Mouse (Mus musculus) embryonic facial prominence, embryonic 15.5 days (tissue): ENCODE data around the gene Siglecf. TPM values are rescaled to one million over a fixed set of nuclear protein-coding genes. Genes with fewer than 3 reads are reported as not detected.

Experiments
- ATAC-seq: fragments of 200-750 bp; cut with Nextera tagmentation; 2 replicates; pipeline ENCODE4 v1.8.0; 2017; ENCODE audit warnings: low read depth, moderate TSS enrichment; ENCODE audit not compliant: insufficient number of reproducible peaks, low FRiP score, low TSS enrichment
- H3K27ac ChIP-seq: fragments of 300-500 bp; sonication (generic); replicated peaks from 2 replicates; pipeline ENCODE4 v1.5.1; 2015; ENCODE audit warnings: mild to moderate bottlenecking, inconsistent platforms
- H3K27me3 ChIP-seq: fragments of 300-500 bp; sonication (generic); 2 replicates; pipeline ENCODE4 v1.6.1; 2015; ENCODE audit warnings: inconsistent platforms
- H3K36me3 ChIP-seq: fragments of 300-500 bp; sonication (generic); 2 replicates; pipeline ENCODE4 v1.6.1; 2015; ENCODE audit warnings: mild to moderate bottlenecking, inconsistent platforms
- H3K4me1 ChIP-seq: fragments of 300-500 bp; sonication (generic); 2 replicates; pipeline ENCODE4 v1.6.1; 2015; ENCODE audit warnings: inconsistent platforms
- H3K4me2 ChIP-seq: fragments of 300-500 bp; sonication (generic); replicated peaks from 2 replicates; pipeline ENCODE4 v1.6.1; 2015; ENCODE audit warnings: mild to moderate bottlenecking, inconsistent platforms
- H3K4me3 ChIP-seq: fragments of 300-500 bp; sonication (generic); replicated peaks from 2 replicates; pipeline ENCODE4 v1.5.1; 2015; ENCODE audit warnings: mild to moderate bottlenecking, inconsistent platforms
- H3K9ac ChIP-seq: fragments of 300-500 bp; sonication (generic); 2 replicates; pipeline ENCODE4 v1.6.1; 2015; ENCODE audit warnings: inconsistent platforms
- H3K9me3 ChIP-seq: fragments of 300-500 bp; sonication (generic); replicated peaks from 2 replicates; pipeline ENCODE4 v1.6.1; 2016; ENCODE audit warnings: inconsistent platforms
- WGBS: fragments of 180-500 bp; shearing (Covaris S2); methylation state at CpG from one replicate; pipeline ENCODE4 v1.1.7; 2015; 5-methylcytosine and 5-hydroxymethylcytosine counted together
- polyA plus RNA-seq: library from polyadenylated mRNA; unstranded; fragments of >200 nt; fragmentation: Nextera tagmentation; extraction: Ambion mirVana; gene quantifications from 2 replicates; pipeline ENCODE4 v1.2.1, GENCODE M21; 2015

Siglecf gene
- polyA plus RNA-seq, 1 experiment from 2014 or later: 0.21 TPM

GRCm38 (mm10) chr7:43378226-43378625 is 27.1 kb downstream of the Siglecf start:
- no peak overlapping the region for H3K4me3 ChIP-seq
- WGBS: 11% methylated on average over 5 of the region's 5 CpGs
- no peaks in the 10 kb centered on the region for H3K27me3 ChIP-seq
- H3K4me1 ChIP-seq: no peaks in the 10 kb centered on the region
- no peak overlapping the region for H3K27ac ChIP-seq
- no peaks in the 10 kb centered on the region for H3K36me3 ChIP-seq
- ATAC-seq: no peak
- no peak overlapping the region for H3K9ac ChIP-seq
- no peaks in the 10 kb centered on the region for H3K9me3 ChIP-seq
- H3K4me2 ChIP-seq: no peak overlapping the region

DNA sequence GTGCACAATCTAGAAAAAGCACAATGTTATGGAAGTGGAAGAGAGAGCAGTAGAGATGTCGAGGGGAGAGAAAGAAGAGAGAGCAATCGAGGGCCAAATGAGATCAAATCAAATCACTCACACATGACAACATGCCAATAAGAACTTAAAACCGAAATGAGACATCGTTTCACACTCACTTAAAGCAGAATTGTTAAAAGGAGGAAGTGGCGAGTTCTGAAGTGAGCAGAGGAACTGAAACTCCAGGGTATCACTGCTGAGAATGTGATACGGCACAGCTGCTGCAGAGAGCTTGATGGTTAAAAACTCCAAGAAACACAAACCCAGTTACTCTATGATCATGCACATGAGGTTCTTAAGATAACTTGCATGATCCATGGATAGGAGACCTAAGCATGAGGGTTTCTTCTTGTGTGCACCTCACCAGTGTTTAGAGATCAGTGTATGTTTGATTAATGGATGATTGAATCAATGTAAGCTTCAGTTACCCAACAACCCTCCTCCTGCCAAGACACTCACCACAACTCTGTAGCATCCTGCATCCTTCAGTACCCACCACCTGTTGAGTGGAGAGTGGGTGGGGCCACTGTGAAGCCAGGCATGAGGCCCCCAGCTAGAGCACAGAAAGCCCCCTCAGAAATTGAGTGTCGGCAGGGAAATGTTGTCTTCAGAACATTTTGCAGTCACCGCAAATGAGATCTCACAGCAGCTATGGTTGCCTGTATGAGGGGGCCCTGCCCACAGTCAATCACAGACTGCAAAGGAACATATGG is 41.4 kb downstream of the Siglecf start:
- Histone ChIP-seq H3K4me3 (no peak overlapping the region), H3K27me3 (no peaks in the 10 kb centered on the region), H3K27ac (no peak overlapping the region), H3K36me3 (no peaks in the 10 kb centered on the region), H3K9ac (no peak overlapping the region), H3K4me1 (no peaks in the 10 kb centered on the region), H3K9me3 (no peaks in the 10 kb centered on the region), H3K4me2 (no peak overlapping the region)
- WGBS: 72% methylated on average over 8 of the region's 8 CpGs
- ATAC-seq: no peak

- H3K27me3 ChIP-seq: no peaks in the 10 kb centered on the region
- H3K9ac ChIP-seq: no peak overlapping the region
- WGBS: 82% methylated on average over 2 of the region's 2 CpGs
- H3K9me3 ChIP-seq: no peaks in the 10 kb centered on the region
- ATAC-seq: no peak
- no peak overlapping the region for H3K4me2 ChIP-seq
- H3K4me3 ChIP-seq: no peak overlapping the region
- H3K27ac ChIP-seq: no peak overlapping the region
- H3K4me1 ChIP-seq: no peaks in the 10 kb centered on the region
- no peaks in the 10 kb centered on the region for H3K36me3 ChIP-seq
Measured at GRCm38 (mm10) chr7:43399501-43399900, 48.4 kb downstream of the Siglecf start.

- WGBS: 38% methylated on average over 2 of the region's 2 CpGs
- no peak overlapping the region for H3K4me2 ChIP-seq
Measured at GRCm38 (mm10) chr7:43402718-43403117, 51.6 kb downstream of the Siglecf start.

GRCm38 (mm10) chr7:43407573-43407972 is 56.4 kb downstream of the Siglecf start:
- ATAC-seq: no peak
- H3K4me3 ChIP-seq: no peak overlapping the region
- no peak overlapping the region for H3K9ac ChIP-seq
- H3K27ac ChIP-seq: no peak overlapping the region
- H3K4me1 ChIP-seq: no peaks in the 10 kb centered on the region
- no peaks in the 10 kb centered on the region for H3K9me3 ChIP-seq
- WGBS: 77% methylated on average over 3 of the region's 3 CpGs
- no peaks in the 10 kb centered on the region for H3K36me3 ChIP-seq
- H3K27me3 ChIP-seq: no peaks in the 10 kb centered on the region
- H3K4me2 ChIP-seq: no peak overlapping the region

More at GRCm38 (mm10) chr7:43402718-43403117, 51.6 kb downstream of the Siglecf start:
- no peak overlapping the region for H3K27ac ChIP-seq
- no peaks in the 10 kb centered on the region for H3K27me3 ChIP-seq
- no peak overlapping the region for H3K4me3 ChIP-seq
- no peak for ATAC-seq
- no peak overlapping the region for H3K9ac ChIP-seq
- no peaks in the 10 kb centered on the region for H3K36me3 ChIP-seq
- H3K9me3 ChIP-seq: no peaks in the 10 kb centered on the region
- no peaks in the 10 kb centered on the region for H3K4me1 ChIP-seq

DNA sequence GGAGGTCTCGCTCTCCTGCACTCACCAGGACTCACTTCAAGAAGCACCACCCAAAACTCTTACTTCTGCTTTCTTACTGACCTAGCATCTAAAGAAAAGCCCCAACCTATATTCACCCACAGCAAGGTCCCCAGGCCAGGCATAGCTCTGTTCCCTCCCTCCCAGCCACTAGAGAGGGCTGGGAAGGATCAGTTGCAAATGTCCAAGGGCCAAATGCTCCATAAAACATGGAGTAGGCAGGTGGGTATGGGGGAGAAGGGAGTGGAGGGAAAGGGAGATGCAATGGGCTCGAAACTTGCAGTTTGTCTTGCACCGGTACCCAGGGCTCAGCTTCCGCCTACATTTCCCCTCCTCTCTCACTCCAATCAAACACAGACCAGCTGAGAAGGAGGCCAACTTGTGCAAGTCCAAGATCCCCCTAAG is 57.0 kb downstream of the Siglecf start, which contains the start of gene Siglecg:
TSS of gene Siglecg (plus strand) at position 74 of the 423 bp plus-strand sequence.
- no peak within 1 kb of the TSS for H3K27ac ChIP-seq
- no peak within 1 kb of the TSS for H3K4me2 ChIP-seq
- H3K9ac ChIP-seq: no peak within 1 kb of the TSS
- no peaks in the 10 kb centered on the region for H3K4me1 ChIP-seq
- H3K27me3 ChIP-seq: no peaks in the 10 kb centered on the region
- no peaks in the 10 kb centered on the region for H3K9me3 ChIP-seq
- no peak for ATAC-seq
- 73% methylated on average over 4 of the region's 4 CpGs for WGBS
- no peaks in the 10 kb centered on the region for H3K36me3 ChIP-seq
- no peak within 1 kb of the TSS for H3K4me3 ChIP-seq

- H3K27ac ChIP-seq: no peak overlapping the region
- H3K4me2 ChIP-seq: no peak overlapping the region
- no peaks in the 10 kb centered on the region for H3K36me3 ChIP-seq
- H3K4me3 ChIP-seq: no peak overlapping the region
- no peak for ATAC-seq
- H3K9ac ChIP-seq: no peak overlapping the region
- H3K9me3 ChIP-seq: no peaks in the 10 kb centered on the region
- H3K27me3 ChIP-seq: no peaks in the 10 kb centered on the region
- 74% methylated on average over 3 of the region's 3 CpGs for WGBS
- no peaks in the 10 kb centered on the region for H3K4me1 ChIP-seq
Measured at GRCm38 (mm10) chr7:43409084-43409483, 57.9 kb downstream of the Siglecf start.

Other genes starting within 250 kb of the Siglecf start
- gene Zfp936, start 237.1 kb upstream of the Siglecf start, polyA plus RNA-seq: not detected in 2 replicates
- 12.5 and 13.0 TPM in 2 replicates for gene Zfp715, start 38.0 kb upstream of the Siglecf start, polyA plus RNA-seq
- gene Siglecg, start 56.9 kb downstream of the Siglecf start, polyA plus RNA-seq: 0.04 and 0.71 TPM in 2 replicates
- gene Lim2, start 76.3 kb downstream of the Siglecf start, polyA plus RNA-seq: not detected in 2 replicates
- 2.1 and 3.2 TPM in 2 replicates for gene Nkg7, start 85.7 kb downstream of the Siglecf start, polyA plus RNA-seq
- gene Cldnd2, start 89.4 kb downstream of the Siglecf start, polyA plus RNA-seq: not detected in 2 replicates
- gene Etfb, start 92.7 kb downstream of the Siglecf start, polyA plus RNA-seq: 258 and 284 TPM in 2 replicates
- gene Gm45233, start 92.8 kb downstream of the Siglecf start, polyA plus RNA-seq: 0.26 and 0.94 TPM in 2 replicates
- gene Vsig10l, start 111.8 kb downstream of the Siglecf start, polyA plus RNA-seq: 13.6 and 15.3 TPM in 2 replicates
- 1.1 and 1.5 TPM in 2 replicates for gene Iglon5, start 138.7 kb downstream of the Siglecf start, polyA plus RNA-seq
- gene 4931406B18Rik, start 154.6 kb downstream of the Siglecf start, polyA plus RNA-seq: not detected in 2 replicates
- gene Cd33, start 193.1 kb downstream of the Siglecf start, polyA plus RNA-seq: 1.9 and 2.8 TPM in 2 replicates
- 3.8 and 4.0 TPM in 2 replicates for gene Zfp658, start 210.9 kb downstream of the Siglecf start, polyA plus RNA-seq
- 13.6 and 13.7 TPM in 2 replicates for gene Zfp719, start 228.3 kb downstream of the Siglecf start, polyA plus RNA-seq